26 mouse cellular contexts compared by ENCODE assay signal in the genomic region with DNA sequence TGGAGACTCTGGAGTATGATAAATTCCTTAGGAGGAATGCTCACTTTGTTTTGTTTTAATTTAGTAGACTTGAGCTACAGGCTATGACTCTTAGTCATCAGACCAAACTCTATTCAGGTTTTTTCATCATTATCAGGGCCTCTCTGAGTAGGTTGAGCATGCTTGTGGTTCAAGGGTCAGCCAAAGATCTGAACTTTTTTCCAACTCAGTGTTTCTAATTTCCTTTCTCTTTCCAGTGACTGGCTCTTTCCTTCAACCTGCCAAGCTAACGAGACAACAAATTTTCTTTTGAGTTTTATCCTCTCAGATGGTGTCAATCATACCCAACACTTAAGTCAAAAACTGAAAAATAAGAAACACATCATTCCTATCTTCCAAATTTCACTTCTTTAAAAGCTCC.
"Had no signal": no experiment of that assay in that cellular context is flagged by ENCODE, and none has a peak within 500 bp of the region (broad histone marks: within the 10 kb centered on the region; RNA-seq: fewer than 3 reads in every experiment).

No protein-coding gene starts in this region.

- H3K9ac ChIP-seq: heart, embryonic 12.5 days; hindbrain, embryonic 12.5 days; hindbrain, embryonic 15.5 days; kidney, embryonic 15.5 days; limb, embryonic 13.5 days; limb, embryonic 15.5 days; liver, embryonic 12.5 days; liver, embryonic 14.5 days had no signal

- H3K9me3 ChIP-seq: heart, embryonic 10.5 days; heart, embryonic 12.5 days; hindbrain, embryonic 10.5 days; hindbrain, embryonic 12.5 days; hindbrain, embryonic 15.5 days; kidney, embryonic 15.5 days; limb, embryonic 13.5 days; limb, embryonic 15.5 days; liver, embryonic 12.5 days had no signal

- DNase-seq: gastrocnemius, adult 2 months; gastrocnemius, postnatal 10 days; gastrocnemius, postnatal 25 days; heart, adult 18-20 months; heart, postnatal 10 days; heart, postnatal 4 days; kidney, adult 11 months; kidney, adult 2 months; kidney, adult 9 months; kidney, postnatal 14 days; kidney, postnatal 36 days; layer of hippocampus, adult 9-11 months; left cerebral cortex, postnatal 4 days had no signal

- H3K27ac ChIP-seq: gastrocnemius, adult 2 months; heart, embryonic 10.5 days; hindbrain, embryonic 10.5 days; hindbrain, embryonic 12.5 days; hindbrain, embryonic 15.5 days; hindbrain, postnatal 0 days; kidney, embryonic 15.5 days; kidney, postnatal 0 days; limb, embryonic 13.5 days; limb, embryonic 15.5 days; liver, embryonic 12.5 days; liver, embryonic 14.5 days had no signal

- ATAC-seq: hindbrain, postnatal 0 days; intestine, embryonic 16.5 days; liver, embryonic 12.5 days had no signal

- H3K4me1 ChIP-seq: heart, embryonic 10.5 days; heart, embryonic 12.5 days; hindbrain, embryonic 10.5 days; hindbrain, embryonic 12.5 days; hindbrain, embryonic 15.5 days; kidney, embryonic 15.5 days; limb, embryonic 13.5 days; limb, embryonic 15.5 days; liver, embryonic 12.5 days had no signal

- H3K4me2 ChIP-seq: heart, embryonic 12.5 days; hindbrain, embryonic 12.5 days; hindbrain, embryonic 15.5 days; kidney, embryonic 15.5 days; limb, embryonic 13.5 days; limb, embryonic 15.5 days; liver, embryonic 12.5 days had no signal

- H3K36me3 ChIP-seq: hindbrain, embryonic 10.5 days; hindbrain, embryonic 12.5 days; hindbrain, embryonic 15.5 days; kidney, embryonic 15.5 days; limb, embryonic 13.5 days; limb, embryonic 15.5 days had no signal

- H3K4me3 ChIP-seq: gastrocnemius, adult 2 months; heart, embryonic 10.5 days; heart, embryonic 12.5 days; hindbrain, embryonic 10.5 days; hindbrain, embryonic 12.5 days; hindbrain, embryonic 15.5 days; kidney, embryonic 15.5 days; limb, embryonic 13.5 days; limb, embryonic 15.5 days; liver, embryonic 12.5 days had no signal

- H3K27me3 ChIP-seq: heart, embryonic 12.5 days; hindbrain, embryonic 12.5 days; hindbrain, embryonic 15.5 days; kidney, embryonic 15.5 days; limb, embryonic 13.5 days; limb, embryonic 15.5 days; liver, embryonic 12.5 days had no signal
